Mouse (Mus musculus): ENCODE measurements around the gene Atp1a2.

Atp1a2 gene

DNA sequence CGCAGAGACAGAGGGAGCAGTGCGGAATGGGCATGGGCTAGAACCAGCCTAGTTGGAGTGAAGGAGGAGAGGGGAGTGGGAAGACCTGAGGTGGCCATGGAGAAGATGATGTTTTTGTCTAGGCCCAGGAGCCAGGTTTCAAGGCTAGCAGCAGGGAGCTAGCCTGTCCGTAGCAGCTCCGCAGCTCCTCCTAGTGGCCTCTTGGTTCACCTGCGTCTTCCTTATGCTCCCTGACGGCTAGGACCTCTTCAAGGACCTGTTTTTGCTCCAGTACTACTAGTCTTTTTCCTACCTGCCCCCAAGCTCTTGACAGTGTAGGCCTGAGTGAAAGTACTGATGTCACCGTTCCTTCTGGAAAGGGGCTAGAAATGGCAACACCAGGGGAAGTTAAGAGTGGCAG lies 26.9 kb upstream of the Atp1a2 start:
- no peak for DNase-seq (ENCODE audit: low spot score in 2 of 2)

GRCm38 (mm10) chr1:172323801-172324359 lies 26.0 kb upstream of the Atp1a2 start:
- DNase-seq (ENCODE audit: low spot score in 2 of 2) = no peak

DNA sequence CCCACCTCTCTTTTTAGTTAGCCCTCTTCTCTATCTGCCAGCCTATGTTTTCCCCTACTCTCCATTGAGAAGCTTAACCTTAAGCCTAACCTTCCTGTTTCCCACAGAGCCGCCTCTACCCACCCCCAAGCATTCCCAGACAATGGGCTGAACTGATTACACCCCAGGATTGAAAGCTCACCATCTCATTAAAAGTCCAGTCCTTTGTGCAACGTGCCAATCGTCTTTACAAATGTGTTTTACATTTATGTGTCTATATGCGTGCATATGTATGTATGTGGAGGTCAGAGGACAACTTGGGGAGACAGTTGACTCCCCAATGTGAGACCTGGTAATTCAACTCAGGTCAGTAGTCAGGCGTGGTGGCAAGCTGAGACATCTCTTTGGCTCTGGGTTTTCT lies 25.4 kb upstream of the Atp1a2 start:
- DNase-seq (ENCODE audit: low spot score in 2 of 2) = no peak

DNA sequence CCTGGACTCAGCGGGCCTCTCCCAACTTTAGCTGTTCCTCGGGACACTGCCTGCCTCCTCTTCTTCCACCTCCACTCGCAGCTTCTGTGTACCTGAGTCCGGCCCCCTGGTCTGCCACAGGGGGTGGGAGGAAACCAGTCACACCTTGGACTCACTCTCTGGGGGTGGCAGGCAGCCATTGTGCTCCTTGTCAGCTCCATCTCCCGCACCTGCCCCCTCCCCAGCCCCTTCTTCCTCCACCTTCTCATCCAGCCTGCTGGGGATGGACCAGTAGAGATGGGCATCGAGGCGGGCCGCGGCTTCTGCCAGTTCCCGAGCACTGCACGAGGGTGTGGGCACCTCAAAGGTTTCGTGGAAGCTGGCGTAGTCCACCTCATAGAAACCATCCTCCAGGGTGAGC lies 24.9 kb upstream of the Atp1a2 start:
- no peak for DNase-seq (ENCODE audit: low spot score in 2 of 2)

DNA sequence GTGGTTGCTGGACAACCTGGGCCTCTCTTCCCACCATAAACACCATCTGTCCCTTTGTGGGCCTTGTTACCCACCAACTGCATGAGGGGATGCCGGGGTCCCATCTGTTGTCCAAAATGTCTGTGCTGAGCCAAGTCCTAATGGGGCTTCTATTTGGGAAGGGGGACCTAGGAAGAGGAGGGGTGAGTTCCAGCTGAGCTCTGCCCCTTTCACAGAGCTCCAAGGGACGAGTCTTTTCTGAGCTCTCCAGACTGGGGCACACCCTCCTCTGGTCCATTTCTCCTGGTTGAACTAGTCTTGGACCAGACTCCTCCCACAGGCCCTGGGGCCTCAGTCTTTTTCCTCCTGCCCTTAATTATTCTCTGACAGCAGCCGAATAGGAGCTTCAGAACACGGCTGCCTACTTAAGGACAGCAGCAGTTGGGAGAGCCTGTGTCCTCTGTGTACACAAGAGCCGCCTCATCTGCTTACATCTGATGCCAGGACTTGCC lies 22.1 kb upstream of the Atp1a2 start:
- DNase-seq (ENCODE audit: low spot score in 2 of 2) = peak in 1 of 2 experiments; percentile 25

GRCm38 (mm10) chr1:172319346-172319745 lies 21.5 kb upstream of the Atp1a2 start:
- DNase-seq (ENCODE audit: low spot score in 2 of 2) = peak in 1 of 2 experiments; percentile 25

- peak in 1 of 2 experiments; percentile 18 for DNase-seq (ENCODE audit: low spot score in 2 of 2)
Observed at GRCm38 (mm10) chr1:172318424-172319035, 20.7 kb upstream of the Atp1a2 start.

GRCm38 (mm10) chr1:172317946-172318345 lies 20.1 kb upstream of the Atp1a2 start:
- DNase-seq (ENCODE audit: low spot score in 2 of 2) = peak in 1 of 2 experiments; percentile 25

- no peak for DNase-seq (ENCODE audit: low spot score in 2 of 2)
Observed at GRCm38 (mm10) chr1:172317431-172317830, 19.6 kb upstream of the Atp1a2 start.

GRCm38 (mm10) chr1:172314911-172315310 lies 17.0 kb upstream of the Atp1a2 start:
- no peak for DNase-seq (ENCODE audit: low spot score in 2 of 2)

DNA sequence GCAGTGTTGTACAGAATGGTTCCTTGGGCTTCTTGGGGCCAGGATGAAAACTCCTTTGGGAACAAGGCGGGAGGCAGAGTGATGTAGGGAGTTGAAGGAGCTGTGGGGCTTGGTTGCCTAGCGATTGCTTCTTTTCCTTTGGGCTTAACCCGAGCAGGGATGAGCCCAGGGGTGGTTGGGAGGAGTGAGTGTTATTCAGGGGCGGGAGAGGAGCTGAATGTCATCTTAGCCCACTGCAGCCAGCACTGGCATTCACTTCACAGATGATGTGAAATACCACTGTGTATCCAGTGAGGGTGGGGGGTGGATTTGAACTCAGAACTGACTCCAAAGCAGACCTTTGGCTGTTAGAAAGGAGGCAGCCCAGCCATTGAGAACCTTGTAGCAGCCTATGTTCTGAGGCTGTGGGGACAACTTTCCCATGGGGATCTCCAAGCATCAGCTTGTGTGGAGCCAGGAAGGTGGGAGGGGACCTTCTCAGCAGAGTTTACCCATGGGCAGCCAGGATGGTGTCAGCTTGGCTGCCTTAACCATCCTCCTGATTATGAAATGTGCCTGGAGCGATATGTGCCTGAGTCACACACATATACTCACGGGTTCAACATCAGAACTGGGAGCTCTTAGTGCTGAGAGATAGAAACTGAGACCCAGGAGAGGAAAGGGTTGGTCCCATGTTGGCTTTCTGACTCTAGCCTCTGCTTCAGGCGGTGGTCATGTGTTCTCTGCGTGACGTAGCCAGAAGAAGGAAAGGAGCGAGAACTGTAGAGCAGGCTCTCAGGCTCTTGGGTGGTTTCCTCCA lies 15.9 kb upstream of the Atp1a2 start:
- DNase-seq (ENCODE audit: low spot score in 2 of 2) = peak in 1 of 2 experiments; percentile 24

GRCm38 (mm10) chr1:172312768-172313561 lies 15.1 kb upstream of the Atp1a2 start:
- peak; percentile 55 to 75 for DNase-seq (ENCODE audit: low spot score in 2 of 2)

DNA sequence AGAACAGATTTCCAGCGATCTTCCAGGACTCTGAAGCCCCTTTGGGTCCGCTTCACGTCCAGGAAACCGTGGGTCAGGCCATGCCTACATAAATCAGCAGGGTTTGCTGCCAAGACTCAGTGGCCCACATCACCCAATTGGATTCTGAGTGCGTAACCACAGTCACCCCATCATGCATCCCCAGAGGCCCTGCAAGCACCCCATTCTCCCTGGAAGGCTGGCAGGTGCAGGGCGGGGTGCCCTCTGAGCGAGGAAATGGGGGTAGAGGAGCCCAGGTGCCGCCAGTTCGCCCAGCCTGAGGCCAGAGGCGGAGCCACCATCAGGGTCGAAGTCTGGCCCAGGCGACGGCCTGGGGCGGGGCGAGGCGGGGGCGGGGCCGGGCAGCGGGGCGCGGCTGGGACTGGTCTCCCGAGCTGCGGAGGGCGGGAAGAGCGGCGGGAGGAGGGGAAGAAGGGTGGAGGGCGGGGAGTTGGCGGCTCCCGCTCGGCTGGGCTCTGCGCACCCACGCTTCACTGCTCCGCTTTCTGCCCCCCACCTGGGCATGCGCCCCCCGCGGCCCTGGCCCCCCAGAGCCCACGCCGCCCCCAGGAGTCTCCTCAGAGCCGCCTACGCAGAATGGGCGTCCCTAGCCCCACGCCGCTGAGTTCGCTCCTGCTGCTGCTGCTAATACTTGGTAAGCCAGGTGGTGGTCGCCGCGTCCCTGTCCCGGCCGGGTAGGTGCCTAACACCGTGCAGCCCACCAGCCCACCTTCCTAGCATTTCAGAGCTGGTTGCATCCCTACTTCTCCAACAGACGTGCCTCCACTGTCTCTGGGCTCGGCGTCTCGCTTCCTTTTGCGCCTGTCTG lies 14.3 kb upstream of the Atp1a2 start:
- peak in 1 of 2 experiments; percentile 76 for DNase-seq (ENCODE audit: low spot score in 2 of 2)

- peak in 1 of 2 experiments; percentile 39 for DNase-seq (ENCODE audit: low spot score in 2 of 2)
Observed at GRCm38 (mm10) chr1:172311248-172311906, 13.5 kb upstream of the Atp1a2 start.

DNA sequence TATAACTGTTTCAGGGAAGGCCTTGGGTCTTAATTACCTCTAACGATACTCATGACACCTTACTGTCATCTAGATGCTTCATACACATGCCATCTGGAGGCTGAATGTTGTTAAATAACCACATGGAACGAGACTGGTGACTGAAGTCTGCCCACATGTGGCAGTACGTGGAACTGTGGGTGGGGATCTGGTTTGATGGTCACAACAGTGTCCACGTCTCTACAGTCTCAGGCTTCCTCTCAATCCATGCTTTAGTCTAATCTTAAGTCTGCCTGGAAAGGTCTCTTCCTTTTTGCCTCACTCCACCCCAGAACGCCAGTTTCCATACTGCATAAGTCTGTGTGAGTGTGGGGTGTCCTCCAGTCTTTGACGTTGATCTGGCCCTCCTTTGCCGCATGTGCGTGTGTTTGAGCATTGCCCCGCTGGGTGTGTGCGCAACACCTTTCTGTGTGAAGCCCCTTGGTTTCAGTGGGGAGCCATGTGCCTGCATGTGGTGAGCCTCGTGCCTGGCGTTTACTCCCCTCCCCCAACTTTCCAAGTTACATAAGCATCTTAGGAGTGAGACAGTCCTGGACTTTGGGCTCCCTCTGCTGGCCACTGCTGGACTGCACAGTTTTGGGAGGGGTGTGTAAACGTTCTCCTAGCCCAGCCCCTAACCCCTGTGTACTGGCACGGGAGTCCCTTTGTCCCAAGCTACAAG lies 12.0 kb upstream of the Atp1a2 start:
- peak; percentile 85 to 90 for DNase-seq (ENCODE audit: low spot score in 2 of 2)

- DNase-seq (ENCODE audit: low spot score in 2 of 2) = peak in 1 of 2 experiments; percentile 46
Observed at GRCm38 (mm10) chr1:172308409-172308808, 10.5 kb upstream of the Atp1a2 start.

- DNase-seq (ENCODE audit: low spot score in 2 of 2) = peak in 1 of 2 experiments; percentile 17
Observed at GRCm38 (mm10) chr1:172307936-172308335, 10.1 kb upstream of the Atp1a2 start.

GRCm38 (mm10) chr1:172306885-172307284 lies 9.0 kb upstream of the Atp1a2 start:
- peak in 1 of 2 experiments; percentile 22 for DNase-seq (ENCODE audit: low spot score in 2 of 2)

- DNase-seq (ENCODE audit: low spot score in 2 of 2) = no peak
Observed at GRCm38 (mm10) chr1:172306196-172306595, 8.3 kb upstream of the Atp1a2 start.

DNA sequence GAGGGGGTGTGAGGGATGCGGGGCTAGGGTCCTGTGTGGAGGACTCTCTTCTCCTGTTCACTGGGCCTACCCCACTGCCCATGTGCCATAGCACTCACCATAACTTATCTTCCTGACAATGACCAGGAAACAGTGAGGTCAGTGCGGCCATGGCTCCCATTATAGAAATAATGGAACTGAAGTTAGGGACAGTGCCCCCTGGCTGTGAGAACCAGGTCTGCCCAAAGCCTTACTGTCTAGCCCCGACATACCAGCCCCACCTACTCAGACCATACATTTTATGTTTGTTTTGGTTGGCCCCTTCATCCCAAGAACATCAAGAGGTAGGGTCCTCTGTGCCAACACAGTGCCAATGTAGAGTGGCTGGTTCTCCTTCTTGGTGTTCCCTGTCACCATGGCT lies 7.8 kb upstream of the Atp1a2 start:
- DNase-seq (ENCODE audit: low spot score in 2 of 2) = no peak

All from frontal cortex, postnatal 10 days (tissue).